Mouse (Mus musculus): ENCODE results near the gene Dgcr2.

DNA sequence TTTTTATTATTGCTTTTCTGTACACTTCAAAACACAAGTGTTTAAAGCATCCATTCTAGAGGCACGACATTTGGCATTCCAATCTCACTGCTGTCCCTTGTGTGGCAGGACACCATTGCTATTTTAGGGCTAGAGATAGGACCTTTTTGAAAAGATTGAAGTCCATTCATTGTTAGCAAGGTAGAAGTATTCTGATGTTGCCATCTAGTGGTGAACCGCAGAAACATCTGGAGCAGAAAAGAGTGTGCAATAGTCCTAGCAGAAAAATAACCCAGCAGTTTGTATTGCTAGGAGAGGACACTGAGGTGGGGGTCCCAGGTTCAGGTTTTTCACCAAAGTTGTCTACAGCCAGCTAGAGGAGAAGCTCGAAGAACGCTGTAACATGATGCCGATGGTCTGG lies 86.2 kb downstream of the Dgcr2 start:
- TF ChIP-seq POLR2A (IDR thresholded peaks at IDR 0.05; ENCODE audit: insufficient read depth, low read length) (no peak), CTCF (IDR thresholded peaks at IDR 0.05; ENCODE audit: low read depth, low read length) (no peak)
